8 mouse cellular contexts compared by ENCODE assay signal in genomic region chr5:120605688-120606087, GRCm38 (mm10). TPM values are rescaled to one million over a fixed set of nuclear protein-coding genes. Genes with fewer than 3 reads are reported as not detected.
A peak's percentile ranks its signal among the peaks of the same experiment; 100 is the strongest.
DNase-seq lines count a peak whose midpoint lies in the region; ATAC-seq lines count a peak whose summit lies in the region.

No protein-coding gene starts in this region.

- peak; percentile 83 for DNase-seq in brain, embryonic 18.5 days (ENCODE audit: low read depth, low spot score)
- peak; percentile 90 for DNase-seq in kidney, postnatal 14 days
- peak; percentile 80 for DNase-seq in liver, embryonic 13.5 days
- DNase-seq in natural killer cell, adult 2 months (ENCODE audit: low spot score in 2 of 2): peak; percentile 70 to 83

- no peaks in the 10 kb centered on the region for H3K27me3 ChIP-seq in heart, embryonic 15.5 days
- H3K27me3 ChIP-seq in liver, embryonic 13.5 days: no peaks in the 10 kb centered on the region
- no peaks in the 10 kb centered on the region for H3K27me3 ChIP-seq in stomach, embryonic 14.5 days (ENCODE audit: control insufficient read depth, insufficient read depth, low read length)

- 3% methylated on average over 8 of the region's 8 CpGs for WGBS in heart, embryonic 15.5 days
- 2% methylated on average over 8 of the region's 8 CpGs for WGBS in liver, embryonic 13.5 days (ENCODE audit: insufficient replicate concordance)
- under 1% methylated on average over 8 of the region's 8 CpGs for WGBS in stomach, embryonic 14.5 days

- peak; percentile 75 for ATAC-seq in CD4-positive, CD25-positive, alpha-beta regulatory T cell, adult 4 months
- ATAC-seq in erythroid progenitor cell, adult 5-6 weeks (replicated peaks; ENCODE audit: low FRiP score, poor library complexity, severe bottlenecking): peak; percentile 72
- peak; percentile 63 for ATAC-seq in heart, embryonic 15.5 days (replicated peaks; ENCODE audit: insufficient number of reproducible peaks, insufficient read depth, low FRiP score, low read depth)
- peak; percentile 57 for ATAC-seq in liver, embryonic 13.5 days (ENCODE audit: low read depth)
- ATAC-seq in stomach, embryonic 14.5 days (ENCODE audit: insufficient number of reproducible peaks, insufficient read depth, low FRiP score, low read depth): peak; percentile 60; the same call in 1 of the 2 replicates

- H3K9me3 ChIP-seq in heart, embryonic 15.5 days (replicated peaks): no peaks in the 10 kb centered on the region
- no peaks in the 10 kb centered on the region for H3K9me3 ChIP-seq in liver, embryonic 13.5 days (replicated peaks)
- H3K9me3 ChIP-seq in stomach, embryonic 14.5 days (ENCODE audit: control insufficient read depth, low read depth, low read length): no peaks in the 10 kb centered on the region

- peaks cover 12% of the 10 kb centered on the region for H3K4me1 ChIP-seq in heart, embryonic 15.5 days (replicated peaks)
- peaks cover 32% of the 10 kb centered on the region for H3K4me1 ChIP-seq in liver, embryonic 13.5 days (replicated peaks)
- no peaks in the 10 kb centered on the region; the same call in 1 of the 2 replicates for H3K4me1 ChIP-seq in stomach, embryonic 14.5 days (ENCODE audit: control insufficient read depth, insufficient read depth, low read length)

- peak overlapping the region; percentile 41 for H3K4me3 ChIP-seq in heart, embryonic 15.5 days
- peak overlapping the region; percentile 37; the same call in 1 of the 2 replicates for H3K4me3 ChIP-seq in liver, embryonic 13.5 days (replicated peaks)
- peak overlapping the region; percentile 24 for H3K4me3 ChIP-seq in stomach, embryonic 14.5 days (ENCODE audit: low read depth, low read length)

- no peak overlapping the region for H3K27ac ChIP-seq in heart, embryonic 15.5 days
- no peak overlapping the region; the same call in 1 of the 2 replicates for H3K27ac ChIP-seq in liver, embryonic 13.5 days
- no peak overlapping the region for H3K27ac ChIP-seq in stomach, embryonic 14.5 days (ENCODE audit: low read length)

- no peak overlapping the region for H3K9ac ChIP-seq in heart, embryonic 15.5 days
- H3K9ac ChIP-seq in liver, embryonic 13.5 days: peak overlapping the region; percentile 64; the same call in 1 of the 2 replicates
- no peak overlapping the region for H3K9ac ChIP-seq in stomach, embryonic 14.5 days (replicated peaks; ENCODE audit: low read depth, low read length)

- no peaks in the 10 kb centered on the region for H3K36me3 ChIP-seq in heart, embryonic 15.5 days
- peaks cover 7% of the 10 kb centered on the region; the same call in 1 of the 2 replicates for H3K36me3 ChIP-seq in liver, embryonic 13.5 days
- H3K36me3 ChIP-seq in stomach, embryonic 14.5 days (ENCODE audit: control insufficient read depth, insufficient read depth, low read length): no peaks in the 10 kb centered on the region

- H3K4me2 ChIP-seq in heart, embryonic 15.5 days: peak overlapping the region; percentile 58
- H3K4me2 ChIP-seq in liver, embryonic 13.5 days: peak overlapping the region; percentile 66
- peak overlapping the region; percentile 51 for H3K4me2 ChIP-seq in stomach, embryonic 14.5 days (replicated peaks; ENCODE audit: low read depth, low read length)

RNA-seq across cellular contexts. Expression of gene Rita1, which starts 6.7 kb away (rescaled TPM):
- polyA plus RNA-seq in CD4-positive, CD25-positive, alpha-beta regulatory T cell, adult 4 months (2017; shearing (Covaris generic)): 1 to 10 TPM; 2.2 to 6.3 TPM
- total RNA-seq in erythroid progenitor cell, adult 5-6 weeks (2015; ENCODE audit: low replicate concordance): 0.72 TPM in 1 of 2 replicates, not detected in the other
- total RNA-seq in erythroid progenitor cell, adult 5-6 weeks (2017; ENCODE audit: low replicate concordance): 3.9 TPM in 1 of 2 replicates, not detected in the other
- polyA plus RNA-seq in heart, embryonic 15.5 days (2015; fragmentation: Nextera tagmentation; extraction: Ambion mirVana): 11.0 and 12.7 TPM in 2 replicates
- polyA plus RNA-seq in liver, embryonic 13.5 days (2015; fragmentation: Nextera tagmentation; extraction: Ambion mirVana): 5.7 and 6.5 TPM in 2 replicates
- 8.4 and 9.0 TPM in 2 replicates for polyA plus RNA-seq in stomach, embryonic 14.5 days (2014; fragmentation: Nextera tagmentation; extraction: Ambion mirVana)

RNA-seq across cellular contexts. Expression of gene Ddx54, which starts 6.9 kb away (rescaled TPM):
- polyA plus RNA-seq in CD4-positive, CD25-positive, alpha-beta regulatory T cell, adult 4 months (2017; shearing (Covaris generic)): 10 to 100 TPM; 14.4 to 18.6 TPM
- 1.1 and 1.3 TPM in 2 replicates for total RNA-seq in erythroid progenitor cell, adult 5-6 weeks (2015; ENCODE audit: low replicate concordance)
- total RNA-seq in erythroid progenitor cell, adult 5-6 weeks (2017; ENCODE audit: low replicate concordance): 6.4 and 8.1 TPM in 2 replicates
- polyA plus RNA-seq in heart, embryonic 15.5 days (2015; fragmentation: Nextera tagmentation; extraction: Ambion mirVana): 23.4 and 32.9 TPM in 2 replicates
- 22.9 and 26.0 TPM in 2 replicates for polyA plus RNA-seq in liver, embryonic 13.5 days (2015; fragmentation: Nextera tagmentation; extraction: Ambion mirVana)
- 27.1 and 30.7 TPM in 2 replicates for polyA plus RNA-seq in stomach, embryonic 14.5 days (2014; fragmentation: Nextera tagmentation; extraction: Ambion mirVana)

RNA-seq across cellular contexts. Expression of gene Iqcd, which starts 16.9 kb away (rescaled TPM):
- 1 to 10 TPM in 1 of 2 experiments, under 1 TPM in 1; 0.40 to 1.1 TPM for polyA plus RNA-seq in CD4-positive, CD25-positive, alpha-beta regulatory T cell, adult 4 months (2017; shearing (Covaris generic))
- total RNA-seq in erythroid progenitor cell, adult 5-6 weeks (2015; ENCODE audit: low replicate concordance): 2.5 TPM in 1 of 2 replicates, not detected in the other
- total RNA-seq in erythroid progenitor cell, adult 5-6 weeks (2017; ENCODE audit: low replicate concordance): 3.1 and 3.3 TPM in 2 replicates
- 0.19 and 0.46 TPM in 2 replicates for polyA plus RNA-seq in heart, embryonic 15.5 days (2015; fragmentation: Nextera tagmentation; extraction: Ambion mirVana)
- 1.8 and 1.9 TPM in 2 replicates for polyA plus RNA-seq in liver, embryonic 13.5 days (2015; fragmentation: Nextera tagmentation; extraction: Ambion mirVana)
- polyA plus RNA-seq in stomach, embryonic 14.5 days (2014; fragmentation: Nextera tagmentation; extraction: Ambion mirVana): 0.54 and 0.78 TPM in 2 replicates

RNA-seq across cellular contexts. Expression of gene Tpcn1, which starts 17.2 kb away (rescaled TPM):
- polyA plus RNA-seq in CD4-positive, CD25-positive, alpha-beta regulatory T cell, adult 4 months (2017; shearing (Covaris generic)): 10 to 100 TPM; 14.7 to 17.4 TPM
- 107 and 136 TPM in 2 replicates for total RNA-seq in erythroid progenitor cell, adult 5-6 weeks (2015; ENCODE audit: low replicate concordance)
- total RNA-seq in erythroid progenitor cell, adult 5-6 weeks (2017; ENCODE audit: low replicate concordance): 57.0 and 72.9 TPM in 2 replicates
- 12.4 and 16.8 TPM in 2 replicates for polyA plus RNA-seq in heart, embryonic 15.5 days (2015; fragmentation: Nextera tagmentation; extraction: Ambion mirVana)
- polyA plus RNA-seq in liver, embryonic 13.5 days (2015; fragmentation: Nextera tagmentation; extraction: Ambion mirVana): 21.4 and 22.7 TPM in 2 replicates
- polyA plus RNA-seq in stomach, embryonic 14.5 days (2014; fragmentation: Nextera tagmentation; extraction: Ambion mirVana): 24.0 and 26.5 TPM in 2 replicates

RNA-seq across cellular contexts. Expression of gene Cfap73, which starts 28.3 kb away (rescaled TPM):
- polyA plus RNA-seq in CD4-positive, CD25-positive, alpha-beta regulatory T cell, adult 4 months (2017; shearing (Covaris generic)): not detected
- not detected in 2 replicates for total RNA-seq in erythroid progenitor cell, adult 5-6 weeks (2015; ENCODE audit: low replicate concordance)
- total RNA-seq in erythroid progenitor cell, adult 5-6 weeks (2017; ENCODE audit: low replicate concordance): not detected in 2 replicates
- 0.15 TPM in 1 of 2 replicates, not detected in the other for polyA plus RNA-seq in heart, embryonic 15.5 days (2015; fragmentation: Nextera tagmentation; extraction: Ambion mirVana)
- polyA plus RNA-seq in liver, embryonic 13.5 days (2015; fragmentation: Nextera tagmentation; extraction: Ambion mirVana): not detected in 2 replicates
- polyA plus RNA-seq in stomach, embryonic 14.5 days (2014; fragmentation: Nextera tagmentation; extraction: Ambion mirVana): not detected in 2 replicates
